Mouse (Mus musculus) liver, embryonic 11.5 days (tissue): ENCODE data around the gene Tln2. TPM values are rescaled to one million over a fixed set of nuclear protein-coding genes. Genes with fewer than 3 reads are reported as not detected.

Experiments used
- ATAC-seq: fragments of 200-750 bp; cut with Nextera tagmentation; replicated peaks from 2 replicates; pipeline ENCODE4 v1.8.0; 2017; ENCODE audit warnings: moderate number of reproducible peaks, mild to moderate bottlenecking, moderate TSS enrichment, moderate library complexity; ENCODE audit not compliant: low FRiP score
- DNase-seq: peaks from one replicate; pipeline ENCODE4 v3.0.0-alpha.2; 2017; ENCODE audit warnings: low spot score
- H3K27ac ChIP-seq: fragments of 300-500 bp; sonication (generic); 2 replicates; pipeline ENCODE4 v1.5.1; 2014; ENCODE audit warnings: mild to moderate bottlenecking, low read depth, low read length, control low read depth
- H3K27me3 ChIP-seq: fragments of 300-500 bp; sonication (generic); replicated peaks from 2 replicates; pipeline ENCODE4 v1.6.1; 2014; ENCODE audit warnings: low read length, mixed read lengths; ENCODE audit not compliant: control insufficient read depth, insufficient read depth
- H3K36me3 ChIP-seq: fragments of 300-500 bp; sonication (generic); 2 replicates; pipeline ENCODE4 v1.6.1; 2014; ENCODE audit warnings: mild to moderate bottlenecking, low read length, moderate library complexity, mixed read lengths; ENCODE audit not compliant: control insufficient read depth, insufficient read depth
- H3K4me1 ChIP-seq: fragments of 300-500 bp; sonication (generic); replicated peaks from 2 replicates; pipeline ENCODE4 v1.6.1; 2014; ENCODE audit warnings: low read length, mixed read lengths; ENCODE audit not compliant: control insufficient read depth, insufficient read depth
- H3K4me2 ChIP-seq: fragments of 300-500 bp; sonication (generic); 2 replicates; pipeline ENCODE4 v1.6.1; 2014; ENCODE audit warnings: mild to moderate bottlenecking, control low read depth, moderate library complexity
- H3K4me3 ChIP-seq: fragments of 300-500 bp; sonication (generic); 2 replicates; pipeline ENCODE4 v1.5.1; 2014; ENCODE audit warnings: low read depth, low read length, control low read depth
- H3K9ac ChIP-seq: fragments of 300-500 bp; sonication (generic); 2 replicates; pipeline ENCODE4 v1.6.1; 2014; ENCODE audit warnings: low read depth, low read length, control low read depth
- H3K9me3 ChIP-seq: fragments of 300-500 bp; sonication (generic); 2 replicates; pipeline ENCODE4 v1.6.1; 2016; ENCODE audit warnings: low read length, inconsistent platforms, mixed read lengths; ENCODE audit not compliant: control insufficient read depth
- WGBS: fragments of 180-500 bp; shearing (Covaris S2); extraction: QIAGEN DNeasy Blood & Tissue Kit; methylation state at CpG from one replicate; pipeline ENCODE4 v1.1.7; 2014; 5-methylcytosine and 5-hydroxymethylcytosine counted together
- polyA plus RNA-seq: library from polyadenylated mRNA; unstranded; fragments of >200 nt; fragmentation: Nextera tagmentation; extraction: Ambion mirVana; gene quantifications from 2 replicates; pipeline ENCODE4 v1.2.1, GENCODE M21; 2014

Gene Tln2
- polyA plus RNA-seq, 1 experiment from 2014 or later: 12.7 TPM

DNA sequence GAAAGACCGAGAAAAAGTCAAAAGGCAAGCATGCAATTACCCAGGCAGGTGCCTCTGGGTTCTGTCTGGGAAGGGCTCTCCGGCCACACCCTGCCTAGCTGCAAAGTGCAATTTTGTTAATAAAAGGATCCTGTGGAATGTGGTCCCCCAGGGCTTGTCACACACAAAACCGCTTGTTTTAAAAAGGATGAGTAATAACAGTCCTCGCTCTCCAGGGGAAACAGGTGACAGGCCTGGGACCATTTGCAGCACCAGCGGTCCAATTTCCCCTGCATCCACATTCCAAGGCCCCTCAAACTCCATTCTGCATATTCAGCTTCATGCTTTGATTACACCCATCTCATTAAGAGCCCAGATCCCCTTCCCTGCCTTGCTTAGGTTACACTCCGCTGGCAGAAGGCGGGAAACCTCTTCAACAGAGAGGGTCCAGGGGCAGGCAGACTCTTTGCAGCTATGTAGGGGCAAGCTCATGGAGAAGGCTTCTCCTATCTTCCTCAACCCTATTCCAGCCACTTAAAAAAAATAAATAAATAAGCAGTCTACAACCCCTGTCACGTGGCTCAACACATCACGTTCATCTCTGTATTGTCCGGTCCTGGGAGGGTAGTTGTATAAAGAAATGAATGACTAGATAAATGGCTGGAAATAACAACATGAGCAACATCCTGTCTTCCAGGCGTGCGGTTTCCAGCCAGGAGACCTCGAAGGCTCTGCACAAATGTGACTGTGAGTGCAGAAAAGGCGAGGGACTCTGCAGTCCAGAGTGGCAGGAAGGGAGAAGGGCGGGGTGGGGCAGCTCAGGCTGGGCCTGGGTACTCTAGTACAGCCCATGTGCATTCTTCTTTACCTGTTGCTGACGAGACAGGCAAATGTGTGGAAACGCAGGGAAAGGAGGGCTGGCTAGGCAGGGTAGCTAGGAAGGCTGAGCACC lies 19.5 kb downstream of the Tln2 start:
- H3K9ac ChIP-seq: no peak overlapping the region
- ATAC-seq (no peak), DNase-seq (no peak)
- 62% methylated on average over 17 of the region's 17 CpGs for WGBS
- H3K27ac ChIP-seq: no peak overlapping the region
- no peaks in the 10 kb centered on the region for H3K27me3 ChIP-seq
- H3K4me1 ChIP-seq: no peaks in the 10 kb centered on the region; the same call in 1 of the 2 replicates
- no peaks in the 10 kb centered on the region for H3K9me3 ChIP-seq
- no peak overlapping the region for H3K4me3 ChIP-seq
- H3K36me3 ChIP-seq: no peaks in the 10 kb centered on the region
- no peak overlapping the region for H3K4me2 ChIP-seq

DNA sequence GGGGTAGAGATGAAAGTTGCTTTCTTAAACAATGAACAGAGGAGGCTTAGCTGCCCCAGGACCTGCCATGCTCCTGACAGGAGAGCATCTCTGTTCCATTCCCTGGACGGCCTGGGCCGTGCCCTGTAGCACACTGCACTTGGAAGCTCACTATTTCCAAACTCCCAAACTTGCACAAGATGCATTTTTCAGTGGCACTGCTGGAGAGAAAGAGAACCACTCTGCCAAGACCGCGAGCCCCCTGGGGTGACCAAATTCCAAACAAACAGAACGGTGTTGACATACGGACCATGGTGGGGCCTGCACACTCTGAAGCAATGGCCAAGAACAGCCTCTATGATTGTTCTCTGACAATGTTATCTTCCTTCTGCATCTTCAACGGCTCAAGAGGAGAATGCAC lies 25.1 kb downstream of the Tln2 start:
- Histone ChIP-seq H3K9ac (no peak overlapping the region), H3K4me1 (no peaks in the 10 kb centered on the region; the same call in 1 of the 2 replicates), H3K9me3 (no peaks in the 10 kb centered on the region), H3K36me3 (no peaks in the 10 kb centered on the region), H3K27me3 (no peaks in the 10 kb centered on the region), H3K4me2 (no peak overlapping the region), H3K4me3 (no peak overlapping the region), H3K27ac (no peak overlapping the region)
- WGBS: 63% methylated on average over 7 of the region's 7 CpGs
- DNase-seq (no peak), ATAC-seq (no peak)

GRCm38 (mm10) chr9:67533260-67533659 lies 26.2 kb downstream of the Tln2 start:
- no peak overlapping the region for H3K9ac ChIP-seq
- DNase-seq (no peak), ATAC-seq (no peak)
- H3K9me3 ChIP-seq: no peaks in the 10 kb centered on the region
- H3K4me1 ChIP-seq: no peaks in the 10 kb centered on the region; the same call in 1 of the 2 replicates
- H3K4me3 ChIP-seq: no peak overlapping the region
- no peak overlapping the region for H3K4me2 ChIP-seq
- H3K27ac ChIP-seq: no peak overlapping the region
- WGBS: 67% methylated on average over 5 of the region's 5 CpGs
- H3K27me3 ChIP-seq: no peaks in the 10 kb centered on the region
- H3K36me3 ChIP-seq: no peaks in the 10 kb centered on the region

DNA sequence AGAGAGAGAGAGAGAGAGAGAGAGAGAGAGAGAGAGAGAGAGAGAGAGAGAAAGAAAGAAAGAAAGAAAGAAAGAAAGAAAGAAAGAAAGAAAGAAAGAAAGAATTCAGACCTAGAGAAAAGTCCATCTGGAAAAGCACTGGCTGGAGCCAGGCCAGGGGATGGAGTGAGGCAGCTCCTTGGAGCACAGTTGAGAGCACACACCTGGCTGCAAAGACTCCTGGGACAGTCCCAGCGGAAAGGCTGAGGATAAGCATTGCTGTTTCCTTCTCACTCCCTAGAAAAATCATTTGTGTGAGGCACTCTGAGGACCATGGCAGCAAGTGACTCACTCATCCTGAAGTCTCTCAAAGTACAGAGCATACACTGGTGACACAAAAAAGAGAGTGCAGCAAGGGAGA lies 26.9 kb downstream of the Tln2 start:
- Histone ChIP-seq H3K4me3 (no peak overlapping the region), H3K36me3 (no peaks in the 10 kb centered on the region), H3K27ac (no peak overlapping the region), H3K27me3 (no peaks in the 10 kb centered on the region), H3K4me2 (no peak overlapping the region), H3K4me1 (no peaks in the 10 kb centered on the region; the same call in 1 of the 2 replicates), H3K9ac (no peak overlapping the region), H3K9me3 (no peaks in the 10 kb centered on the region)
- ATAC-seq (no peak), DNase-seq (no peak)
- 67% methylated on average over 1 of the region's 1 CpGs for WGBS

- ATAC-seq (no peak), DNase-seq (no peak)
- Histone ChIP-seq H3K4me1 (no peaks in the 10 kb centered on the region; the same call in 1 of the 2 replicates), H3K27me3 (no peaks in the 10 kb centered on the region), H3K27ac (no peak overlapping the region), H3K36me3 (no peaks in the 10 kb centered on the region), H3K4me3 (no peak overlapping the region), H3K4me2 (no peak overlapping the region), H3K9me3 (no peaks in the 10 kb centered on the region), H3K9ac (no peak overlapping the region)
- WGBS: 79% methylated on average over 5 of the region's 5 CpGs
Measured at GRCm38 (mm10) chr9:67529600-67529999, 29.9 kb downstream of the Tln2 start.

- no peak for DNase-seq
- no peaks in the 10 kb centered on the region for H3K27me3 ChIP-seq
- H3K4me3 ChIP-seq: no peak overlapping the region
- ATAC-seq: no peak
- H3K36me3 ChIP-seq: no peaks in the 10 kb centered on the region
- H3K9ac ChIP-seq: no peak overlapping the region
- no peaks in the 10 kb centered on the region for H3K9me3 ChIP-seq
- 96% methylated on average over 2 of the region's 2 CpGs for WGBS
- no peak overlapping the region for H3K27ac ChIP-seq
- no peak overlapping the region for H3K4me2 ChIP-seq
- no peaks in the 10 kb centered on the region for H3K4me1 ChIP-seq
Measured at GRCm38 (mm10) chr9:67527726-67528125, 31.8 kb downstream of the Tln2 start.

DNA sequence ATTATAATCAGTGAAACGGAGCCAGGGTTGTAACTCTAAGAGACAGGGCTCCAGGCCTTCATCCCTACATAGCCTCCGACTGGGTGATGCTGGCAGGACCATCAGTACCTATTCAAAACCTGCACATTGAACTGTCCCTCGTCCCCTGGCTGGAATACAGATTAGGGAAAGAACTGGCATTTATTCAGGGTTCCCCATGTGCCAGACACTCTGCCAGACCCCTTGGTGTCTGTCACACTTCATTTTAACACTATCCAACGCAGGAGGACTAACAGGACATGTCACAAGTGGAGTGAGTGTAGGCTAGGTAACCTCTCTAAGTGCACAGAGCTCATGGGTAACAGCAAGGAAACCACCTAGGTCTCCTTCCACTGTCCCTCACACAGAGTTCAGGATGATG lies 37.8 kb downstream of the Tln2 start:
- Histone ChIP-seq H3K4me2 (no peak overlapping the region), H3K4me1 (no peaks in the 10 kb centered on the region), H3K4me3 (no peak overlapping the region), H3K9ac (no peak overlapping the region), H3K36me3 (no peaks in the 10 kb centered on the region), H3K27me3 (no peaks in the 10 kb centered on the region), H3K9me3 (no peaks in the 10 kb centered on the region), H3K27ac (no peak overlapping the region)
- DNase-seq: no peak
- no peak for ATAC-seq
- 73% methylated on average over 4 of the region's 4 CpGs for WGBS

DNA sequence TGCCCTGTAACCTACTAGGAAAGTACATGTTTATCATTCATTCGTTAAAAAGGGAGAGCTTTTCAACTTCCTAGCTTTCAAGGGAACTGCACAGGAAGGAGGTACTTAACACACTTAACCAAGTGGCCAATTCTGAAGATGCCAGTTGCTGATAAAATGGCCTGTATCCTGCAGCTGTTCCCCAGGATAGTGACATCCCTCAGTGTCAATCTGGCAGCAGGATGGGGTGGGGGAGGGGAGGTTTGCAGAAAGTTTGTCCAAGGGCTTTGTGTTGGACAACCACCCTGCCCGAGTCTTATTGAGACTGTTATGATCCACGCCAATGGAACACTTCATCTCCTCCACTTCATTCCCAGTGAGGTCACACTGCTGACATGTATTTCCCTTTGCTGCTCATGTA lies 50.0 kb downstream of the Tln2 start:
- 37% methylated on average over 3 of the region's 3 CpGs for WGBS
- Histone ChIP-seq H3K27ac (no peak overlapping the region), H3K36me3 (no peaks in the 10 kb centered on the region), H3K4me2 (no peak overlapping the region), H3K4me3 (no peak overlapping the region), H3K27me3 (no peaks in the 10 kb centered on the region), H3K9me3 (no peaks in the 10 kb centered on the region), H3K4me1 (no peaks in the 10 kb centered on the region), H3K9ac (no peak overlapping the region)
- DNase-seq: no peak
- ATAC-seq: no peak

DNA sequence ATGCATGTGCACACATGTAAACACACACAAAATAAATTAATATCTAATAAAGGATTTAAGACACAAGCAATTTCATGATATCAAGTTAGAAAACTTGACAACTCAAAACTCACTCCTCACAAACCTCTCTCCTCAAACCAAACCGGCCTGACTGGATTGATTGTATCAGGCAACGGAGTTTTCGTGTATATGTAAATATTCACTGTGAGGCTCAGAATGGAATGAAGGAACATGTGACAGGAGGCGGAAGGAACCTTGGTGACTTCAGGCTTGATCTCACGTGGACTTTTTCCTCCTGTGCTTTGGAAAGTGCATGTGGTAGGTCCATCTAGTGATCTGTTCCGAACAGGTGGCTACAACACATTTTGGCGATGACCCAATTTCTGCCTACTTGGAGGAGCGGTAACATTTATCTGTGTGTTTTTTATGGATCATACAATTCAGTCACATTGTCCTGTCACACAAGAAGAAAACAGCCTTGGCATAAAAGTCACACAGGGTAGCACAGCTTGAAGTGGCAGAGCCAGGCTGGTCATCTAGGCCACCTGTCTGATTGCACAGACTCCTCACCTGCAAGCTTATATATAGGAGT lies 54.7 kb downstream of the Tln2 start:
- WGBS: 87% methylated on average over 8 of the region's 8 CpGs
- Histone ChIP-seq H3K4me1 (no peaks in the 10 kb centered on the region), H3K4me3 (no peak overlapping the region), H3K9ac (no peak overlapping the region), H3K9me3 (no peaks in the 10 kb centered on the region), H3K36me3 (no peaks in the 10 kb centered on the region), H3K4me2 (no peak overlapping the region), H3K27me3 (no peaks in the 10 kb centered on the region), H3K27ac (no peak overlapping the region)
- no peak for DNase-seq
- ATAC-seq: no peak
